Mouse (Mus musculus) forebrain, embryonic 13.5 days (tissue): ENCODE measurements around the gene Tmprss5. TPM values are rescaled to one million over a fixed set of nuclear protein-coding genes. Genes with fewer than 3 reads are reported as not detected.

Source experiments
- ATAC-seq: fragments of 200-750 bp; cut with Nextera tagmentation; 2 replicates; pipeline ENCODE4 v1.8.0; 2017
- H3K27ac ChIP-seq: fragments of 300-500 bp; sonication (generic); 2 replicates; pipeline ENCODE4 v1.5.1; 2015; ENCODE audit warnings: inconsistent platforms, mild to moderate bottlenecking, moderate library complexity
- H3K27me3 ChIP-seq: fragments of 300-500 bp; sonication (generic); 2 replicates; pipeline ENCODE4 v1.6.1; 2015; ENCODE audit warnings: mild to moderate bottlenecking, inconsistent platforms
- H3K36me3 ChIP-seq: fragments of 300-500 bp; sonication (generic); 2 replicates; pipeline ENCODE4 v1.6.1; 2015; ENCODE audit warnings: mild to moderate bottlenecking, inconsistent platforms; ENCODE audit not compliant: poor library complexity, severe bottlenecking
- H3K4me1 ChIP-seq: fragments of 300-500 bp; sonication (generic); 2 replicates; pipeline ENCODE4 v1.6.1; 2015; ENCODE audit warnings: inconsistent platforms
- H3K4me2 ChIP-seq: fragments of 300-500 bp; sonication (generic); 2 replicates; pipeline ENCODE4 v1.6.1; 2015; ENCODE audit warnings: inconsistent platforms, mild to moderate bottlenecking, moderate library complexity
- H3K4me3 ChIP-seq: fragments of 300-500 bp; sonication (generic); 2 replicates; pipeline ENCODE4 v1.5.1; 2015; ENCODE audit warnings: mild to moderate bottlenecking, inconsistent platforms
- H3K9ac ChIP-seq: fragments of 300-500 bp; sonication (generic); 2 replicates; pipeline ENCODE4 v1.6.1; 2015; ENCODE audit warnings: mild to moderate bottlenecking, inconsistent platforms
- H3K9me3 ChIP-seq: fragments of 300-500 bp; sonication (generic); replicated peaks from 2 replicates; pipeline ENCODE4 v1.6.1; 2016; ENCODE audit warnings: inconsistent platforms
- WGBS: fragments of 180-500 bp; shearing (Covaris S2); methylation state at CpG from one replicate; pipeline ENCODE4 v1.1.7; 2015; 5-methylcytosine and 5-hydroxymethylcytosine counted together
- polyA plus RNA-seq: library from polyadenylated mRNA; unstranded; fragments of >200 nt; fragmentation: Nextera tagmentation; extraction: Ambion mirVana; gene quantifications from 2 replicates; pipeline ENCODE4 v1.2.1, GENCODE M21; 2015

Tmprss5 gene
- polyA plus RNA-seq, 1 experiment from 2014 or later = 0.93 TPM

GRCm38 (mm10) chr9:49110476-49111220 is 29.6 kb downstream of the Tmprss5 start:
- no peaks in the 10 kb centered on the region for H3K9me3 ChIP-seq
- WGBS = 33% methylated on average over 6 of the region's 6 CpGs
- no peak overlapping the region for H3K4me3 ChIP-seq
- H3K36me3 ChIP-seq = no peaks in the 10 kb centered on the region
- H3K27me3 ChIP-seq = 0 out of 2 replicates have a peak, but pooled peaks cover 2% of the 10 kb centered on the region
- no peak for ATAC-seq
- no peak overlapping the region for H3K4me2 ChIP-seq
- H3K9ac ChIP-seq = no peak overlapping the region
- no peak overlapping the region for H3K27ac ChIP-seq
- H3K4me1 ChIP-seq = peaks cover 5% of the 10 kb centered on the region; the same call in 1 of the 2 replicates

GRCm38 (mm10) chr9:49111296-49111695 is 30.2 kb downstream of the Tmprss5 start:
- Histone ChIP-seq H3K27ac (no peak overlapping the region), H3K36me3 (no peaks in the 10 kb centered on the region), H3K4me1 (peaks cover 5% of the 10 kb centered on the region; the same call in 1 of the 2 replicates), H3K27me3 (0 out of 2 replicates have a peak, but pooled peaks cover 2% of the 10 kb centered on the region), H3K4me3 (no peak overlapping the region), H3K9me3 (no peaks in the 10 kb centered on the region), H3K9ac (no peak overlapping the region), H3K4me2 (no peak overlapping the region)
- WGBS = 89% methylated on average over 5 of the region's 5 CpGs
- no peak for ATAC-seq

- H3K9me3 ChIP-seq = no peaks in the 10 kb centered on the region
- no peak overlapping the region for H3K4me3 ChIP-seq
- 38% methylated on average over 3 of the region's 3 CpGs for WGBS
- no peak for ATAC-seq
- H3K4me2 ChIP-seq = no peak overlapping the region
- H3K27ac ChIP-seq = no peak overlapping the region
- no peak overlapping the region for H3K9ac ChIP-seq
- peaks cover 9% of the 10 kb centered on the region for H3K4me1 ChIP-seq
- 0 out of 2 replicates have a peak, but pooled peaks cover 2% of the 10 kb centered on the region for H3K27me3 ChIP-seq
- H3K36me3 ChIP-seq = no peaks in the 10 kb centered on the region
Measured at GRCm38 (mm10) chr9:49118271-49118825, 37.3 kb downstream of the Tmprss5 start.

GRCm38 (mm10) chr9:49119759-49120158 is 38.7 kb downstream of the Tmprss5 start:
- H3K4me2 ChIP-seq = no peak overlapping the region
- no peak overlapping the region for H3K27ac ChIP-seq
- no peaks in the 10 kb centered on the region for H3K36me3 ChIP-seq
- ATAC-seq = no peak
- H3K4me1 ChIP-seq = peaks cover 9% of the 10 kb centered on the region
- H3K9ac ChIP-seq = no peak overlapping the region
- H3K27me3 ChIP-seq = 0 out of 2 replicates have a peak, but pooled peaks cover 2% of the 10 kb centered on the region
- WGBS = 79% methylated on average over 4 of the region's 4 CpGs
- no peak overlapping the region for H3K4me3 ChIP-seq
- no peaks in the 10 kb centered on the region for H3K9me3 ChIP-seq

GRCm38 (mm10) chr9:49125706-49126105 is 44.6 kb downstream of the Tmprss5 start:
- peaks cover 9% of the 10 kb centered on the region for H3K4me1 ChIP-seq
- no peak overlapping the region for H3K4me2 ChIP-seq
- WGBS = 83% methylated on average over 7 of the region's 7 CpGs
- no peaks in the 10 kb centered on the region for H3K27me3 ChIP-seq
- H3K4me3 ChIP-seq = no peak overlapping the region
- no peaks in the 10 kb centered on the region for H3K36me3 ChIP-seq
- H3K9ac ChIP-seq = no peak overlapping the region
- no peaks in the 10 kb centered on the region for H3K9me3 ChIP-seq
- no peak overlapping the region for H3K27ac ChIP-seq
- ATAC-seq = no peak

GRCm38 (mm10) chr9:49130514-49131010 is 49.5 kb downstream of the Tmprss5 start:
- Histone ChIP-seq H3K4me3 (no peak overlapping the region), H3K9ac (no peak overlapping the region), H3K27ac (no peak overlapping the region), H3K4me1 (peaks cover 14% of the 10 kb centered on the region), H3K36me3 (no peaks in the 10 kb centered on the region), H3K4me2 (no peak overlapping the region), H3K27me3 (no peaks in the 10 kb centered on the region), H3K9me3 (no peaks in the 10 kb centered on the region)
- peak; percentile 50; the same call in 1 of the 2 replicates for ATAC-seq
- WGBS = 18% methylated on average over 5 of the region's 5 CpGs

GRCm38 (mm10) chr9:49143841-49144240 is 62.8 kb downstream of the Tmprss5 start:
- Histone ChIP-seq H3K4me2 (no peak overlapping the region), H3K27me3 (0 out of 2 replicates have a peak, but pooled peaks cover 3% of the 10 kb centered on the region), H3K9ac (no peak overlapping the region), H3K4me1 (peaks cover 7% of the 10 kb centered on the region; the same call in 1 of the 2 replicates), H3K27ac (no peak overlapping the region), H3K9me3 (no peaks in the 10 kb centered on the region), H3K36me3 (no peaks in the 10 kb centered on the region), H3K4me3 (no peak overlapping the region)
- ATAC-seq = no peak
- 91% methylated on average over 3 of the region's 3 CpGs for WGBS

- 88% methylated on average over 8 of the region's 8 CpGs for WGBS
Measured at GRCm38 (mm10) chr9:49145776-49146175, 64.7 kb downstream of the Tmprss5 start.

GRCm38 (mm10) chr9:49147031-49147430 is 66.0 kb downstream of the Tmprss5 start:
- Histone ChIP-seq H3K36me3 (no peaks in the 10 kb centered on the region), H3K9ac (no peak overlapping the region), H3K4me1 (peaks cover 7% of the 10 kb centered on the region; the same call in 1 of the 2 replicates), H3K4me3 (no peak overlapping the region), H3K27me3 (peaks cover 6% of the 10 kb centered on the region; the same call in 1 of the 2 replicates), H3K4me2 (no peak overlapping the region), H3K27ac (no peak overlapping the region), H3K9me3 (no peaks in the 10 kb centered on the region)
- no peak for ATAC-seq
- WGBS = 27% methylated on average over 3 of the region's 3 CpGs

More at GRCm38 (mm10) chr9:49145776-49146175, 64.7 kb downstream of the Tmprss5 start:
- Histone ChIP-seq H3K36me3 (no peaks in the 10 kb centered on the region), H3K27me3 (peaks cover 6% of the 10 kb centered on the region; the same call in 1 of the 2 replicates), H3K4me1 (peaks cover 7% of the 10 kb centered on the region; the same call in 1 of the 2 replicates), H3K4me2 (no peak overlapping the region), H3K4me3 (no peak overlapping the region), H3K9me3 (no peaks in the 10 kb centered on the region), H3K9ac (no peak overlapping the region), H3K27ac (no peak overlapping the region)
- no peak for ATAC-seq

Other genes starting within 250 kb of the Tmprss5 start
- 3.2 and 3.4 TPM in 2 replicates for gene Zbtb16, start 245.0 kb upstream of the Tmprss5 start, polyA plus RNA-seq
- 1.9 and 2.0 TPM in 2 replicates for gene Htr3a, start 170.2 kb upstream of the Tmprss5 start, polyA plus RNA-seq
- not detected in 2 replicates for gene Htr3b, start 116.3 kb upstream of the Tmprss5 start, polyA plus RNA-seq
- 33.5 and 39.0 TPM in 2 replicates for gene Usp28, start 95.9 kb upstream of the Tmprss5 start, polyA plus RNA-seq
- 40.2 and 44.7 TPM in 2 replicates for gene Zw10, start 25.6 kb upstream of the Tmprss5 start, polyA plus RNA-seq
- not detected in 2 replicates for gene Gm4894, start 169.3 kb downstream of the Tmprss5 start, polyA plus RNA-seq